Mouse (Mus musculus) olfactory bulb, adult 2 months (tissue): Measurements from ENCODE around the gene Atp13a2.

Source experiments
- CTCF ChIP-seq: fragments of 200-500 bp; IDR thresholded peaks from 2 replicates; pipeline ENCODE4 v1.5.1; 2012; ENCODE audit warnings: low read depth, mild to moderate bottlenecking, low read length, moderate library complexity; ENCODE audit not compliant: insufficient read depth
- POLR2A ChIP-seq: fragments of 200-500 bp; IDR thresholded peaks from 2 replicates; pipeline ENCODE4 v1.6.1; 2012; ENCODE audit warnings: mild to moderate bottlenecking, low read depth, low read length, moderate library complexity; ENCODE audit not compliant: insufficient read depth

- TF ChIP-seq CTCF = no peak
- no peak for TF ChIP-seq POLR2A
Observed at GRCm38 (mm10) chr4:140996812-140997211, 10.1 kb downstream of the Atp13a2 start.
